Mouse (Mus musculus): ENCODE data around the gene Camk2n2.

- no peak for TF ChIP-seq POLR2A (IDR thresholded peaks at IDR 0.05; ENCODE audit: low read depth, low read length)
- TF ChIP-seq CTCF (IDR thresholded peaks at IDR 0.05; ENCODE audit: borderline replicate concordance, insufficient read depth, low read length): no peak
Measured at GRCm38 (mm10) chr16:20670291-20670690, 49.2 kb upstream of the Camk2n2 start.
